32 mouse cellular contexts compared by ENCODE assay signal in genomic region chr5:43799530-43799929, GRCm38 (mm10). TPM values are rescaled to one million over a fixed set of nuclear protein-coding genes. Genes with fewer than 3 reads are reported as not detected.
DNase-seq lines count a peak whose midpoint lies in the region; ATAC-seq and TF ChIP-seq lines count a peak whose summit lies in the region.
"Had no signal": no experiment of that assay in that cellular context is flagged by ENCODE, and none has a peak within 500 bp of the region (broad histone marks: within the 10 kb centered on the region; RNA-seq: fewer than 3 reads in every experiment).

No protein-coding gene starts in this region.

- H3K4me2 ChIP-seq in intestine, postnatal 0 days (replicated peaks; ENCODE audit: low read depth) = no peak overlapping the region
- H3K4me2 ChIP-seq in intestine, embryonic 16.5 days (ENCODE audit: low read depth, low read length) = no peak overlapping the region
- H3K4me2 ChIP-seq in forebrain, embryonic 15.5 days (replicated peaks) = no peak overlapping the region
- H3K4me2 ChIP-seq: embryonic facial prominence, embryonic 12.5 days; heart, embryonic 15.5 days; limb, embryonic 15.5 days; lung, embryonic 15.5 days had no signal

- DNase-seq in 3T3-L1 (ENCODE audit: low read depth, low spot score) = peak; percentile 71
- DNase-seq in adipocyte (ENCODE audit: low spot score) = peak; percentile 39
- DNase-seq in embryo, embryonic 10 days (ENCODE audit: low spot score) = no peak
- DNase-seq in gastrocnemius, postnatal 25 days = no peak
- DNase-seq: adrenal gland, postnatal 10 days; cerebellum, adult 8-10 months; cerebellum, postnatal 25 days; embryo, embryonic 11 days; gastrocnemius, adult 2 months; kidney, adult 11 months; kidney, postnatal 14 days; layer of hippocampus, adult 9-11 months; midbrain, embryonic 14.5 days; right cerebral cortex, postnatal 4 days; thymus, adult 2 months; thymus, postnatal 4 days had no signal

- no peak overlapping the region for H3K4me3 ChIP-seq in intestine, postnatal 0 days (ENCODE audit: low read depth, low read length)
- no peak overlapping the region for H3K4me3 ChIP-seq in intestine, embryonic 16.5 days (ENCODE audit: low read length)
- H3K4me3 ChIP-seq in forebrain, embryonic 15.5 days = no peak overlapping the region
- H3K4me3 ChIP-seq: embryonic facial prominence, embryonic 12.5 days; forebrain, embryonic 10.5 days; gastrocnemius, adult 2 months; heart, embryonic 15.5 days; limb, embryonic 10.5 days; limb, embryonic 15.5 days; lung, embryonic 15.5 days; megakaryocyte, embryonic 14.5 days had no signal

- no peaks in the 10 kb centered on the region for H3K27me3 ChIP-seq in intestine, postnatal 0 days (replicated peaks; ENCODE audit: control insufficient read depth, insufficient read depth, low read length)
- H3K27me3 ChIP-seq in intestine, embryonic 16.5 days (replicated peaks; ENCODE audit: control insufficient read depth, insufficient read depth, low read length) = no peaks in the 10 kb centered on the region
- no peaks in the 10 kb centered on the region for H3K27me3 ChIP-seq in forebrain, embryonic 15.5 days
- H3K27me3 ChIP-seq: embryonic facial prominence, embryonic 12.5 days; heart, embryonic 15.5 days; limb, embryonic 15.5 days; lung, embryonic 15.5 days; megakaryocyte, embryonic 14.5 days had no signal

- no peaks in the 10 kb centered on the region for H3K4me1 ChIP-seq in intestine, postnatal 0 days (replicated peaks; ENCODE audit: control insufficient read depth, insufficient read depth, low read length)
- no peaks in the 10 kb centered on the region for H3K4me1 ChIP-seq in intestine, embryonic 16.5 days (ENCODE audit: control insufficient read depth, insufficient read depth, low read length)
- H3K4me1 ChIP-seq in forebrain, embryonic 15.5 days = no peaks in the 10 kb centered on the region
- H3K4me1 ChIP-seq: embryonic facial prominence, embryonic 12.5 days; forebrain, embryonic 10.5 days; heart, embryonic 15.5 days; limb, embryonic 10.5 days; limb, embryonic 15.5 days had no signal

- no peak for TF ChIP-seq CTCF in intestine, postnatal 0 days (IDR thresholded peaks at IDR 0.05; ENCODE audit: low read depth)

- no peak overlapping the region for H3K9ac ChIP-seq in intestine, postnatal 0 days (ENCODE audit: low read depth, low read length)
- H3K9ac ChIP-seq in intestine, embryonic 16.5 days (ENCODE audit: low read depth, low read length) = no peak overlapping the region
- no peak overlapping the region for H3K9ac ChIP-seq in forebrain, embryonic 15.5 days (replicated peaks)
- H3K9ac ChIP-seq: embryonic facial prominence, embryonic 12.5 days; heart, embryonic 15.5 days; limb, embryonic 15.5 days; liver, embryonic 14.5 days; lung, embryonic 15.5 days had no signal

- H3K27ac ChIP-seq in intestine, postnatal 0 days (ENCODE audit: low read depth, low read length) = no peak overlapping the region
- no peak overlapping the region for H3K27ac ChIP-seq in intestine, embryonic 16.5 days (ENCODE audit: low read length)
- H3K27ac ChIP-seq in forebrain, embryonic 15.5 days (replicated peaks) = no peak overlapping the region
- H3K27ac ChIP-seq: embryonic facial prominence, embryonic 12.5 days; forebrain, embryonic 10.5 days; gastrocnemius, adult 2 months; heart, embryonic 15.5 days; limb, embryonic 10.5 days; limb, embryonic 15.5 days; liver, embryonic 14.5 days; lung, embryonic 15.5 days had no signal

- 57% methylated on average over 5 of the region's 5 CpGs for WGBS in intestine, postnatal 0 days
- WGBS in intestine, embryonic 16.5 days = 80% methylated on average over 5 of the region's 5 CpGs
- WGBS in forebrain, embryonic 15.5 days = 92% methylated on average over 5 of the region's 5 CpGs

- H3K9me3 ChIP-seq in intestine, postnatal 0 days (ENCODE audit: control insufficient read depth) = no peaks in the 10 kb centered on the region
- no peaks in the 10 kb centered on the region for H3K9me3 ChIP-seq in intestine, embryonic 16.5 days (ENCODE audit: control insufficient read depth, low read length)
- H3K9me3 ChIP-seq in forebrain, embryonic 15.5 days = no peaks in the 10 kb centered on the region
- H3K9me3 ChIP-seq: embryonic facial prominence, embryonic 12.5 days; forebrain, embryonic 10.5 days; heart, embryonic 15.5 days; limb, embryonic 10.5 days; limb, embryonic 15.5 days; lung, embryonic 15.5 days had no signal

- ATAC-seq in intestine, postnatal 0 days = peak; percentile 54; the same call in 1 of the 2 replicates
- no peak for ATAC-seq in intestine, embryonic 16.5 days
- ATAC-seq in megakaryocyte progenitor cell, adult 5-6 weeks (replicated peaks; ENCODE audit: poor library complexity) = peak; percentile 88
- no peak for ATAC-seq in forebrain, embryonic 15.5 days (replicated peaks)
- ATAC-seq: forebrain, embryonic 16.5 days had no signal

- H3K36me3 ChIP-seq in intestine, postnatal 0 days (ENCODE audit: control insufficient read depth, insufficient read depth) = no peaks in the 10 kb centered on the region
- H3K36me3 ChIP-seq in intestine, embryonic 16.5 days (ENCODE audit: control insufficient read depth, insufficient read depth, low read length) = no peaks in the 10 kb centered on the region
- H3K36me3 ChIP-seq in forebrain, embryonic 15.5 days = no peaks in the 10 kb centered on the region
- H3K36me3 ChIP-seq: embryonic facial prominence, embryonic 12.5 days; forebrain, embryonic 10.5 days; heart, embryonic 15.5 days; limb, embryonic 10.5 days; limb, embryonic 15.5 days; lung, embryonic 15.5 days had no signal

RNA-seq across cellular contexts. Expression of gene Bst1, which starts 19.2 kb away (rescaled TPM):
- polyA plus RNA-seq in intestine, postnatal 0 days (2015; fragmentation: Nextera tagmentation; extraction: Ambion mirVana) = 142 and 144 TPM in 2 replicates
- polyA plus RNA-seq in intestine, embryonic 16.5 days (2015; fragmentation: Nextera tagmentation; extraction: Ambion mirVana) = 1.1 and 2.9 TPM in 2 replicates
- total RNA-seq in megakaryocyte progenitor cell, adult 5-6 weeks (2015) = 0.37 and 1.1 TPM in 2 replicates
- total RNA-seq in megakaryocyte progenitor cell, adult 5-6 weeks (2017) = 1.9 and 2.8 TPM in 2 replicates
- not detected in 2 replicates for polyA plus RNA-seq in forebrain, embryonic 15.5 days (2015; fragmentation: Nextera tagmentation; extraction: Ambion mirVana)
- total RNA-seq in gastrocnemius, postnatal 25 days (2021) = under 1 TPM in 1 of 2 experiments, not detected in 1; 0.21 TPM
- total RNA-seq: left cerebral cortex, postnatal 10 days had no signal
- polyA plus RNA-seq: forebrain, embryonic 16.5 days; hindbrain, embryonic 11.5 days; midbrain, embryonic 14.5 days; neural tube, embryonic 11.5 days had no signal

RNA-seq across cellular contexts. Expression of gene Fbxl5, which starts 21.9 kb away (rescaled TPM):
- 93.6 and 108 TPM in 2 replicates for polyA plus RNA-seq in intestine, postnatal 0 days (2015; fragmentation: Nextera tagmentation; extraction: Ambion mirVana)
- polyA plus RNA-seq in intestine, embryonic 16.5 days (2015; fragmentation: Nextera tagmentation; extraction: Ambion mirVana) = 57.1 and 59.9 TPM in 2 replicates
- 34.7 and 37.2 TPM in 2 replicates for total RNA-seq in megakaryocyte progenitor cell, adult 5-6 weeks (2015)
- 35.6 and 47.4 TPM in 2 replicates for total RNA-seq in megakaryocyte progenitor cell, adult 5-6 weeks (2017)
- 71.9 and 75.7 TPM in 2 replicates for polyA plus RNA-seq in forebrain, embryonic 15.5 days (2015; fragmentation: Nextera tagmentation; extraction: Ambion mirVana)
- 10 to 100 TPM; 26.6 to 27.4 TPM for total RNA-seq in gastrocnemius, postnatal 25 days (2021)

Comparison
In these comparisons a context has a peak if more than half of its experiments do, and no peak if none do; other contexts are left out.
1. ATAC-seq: peak in intestine, postnatal 0 days (single experiment) and megakaryocyte progenitor cell, adult 5-6 weeks (single experiment); none in intestine, embryonic 16.5 days (single experiment) and forebrain, embryonic 15.5 days (single experiment).
2. RNA of gene Bst1, which starts 19.2 kb away (polyA plus RNA-seq): 142 to 144 TPM in intestine, postnatal 0 days; 1.1 to 2.9 TPM in intestine, embryonic 16.5 days and not detected in forebrain, embryonic 15.5 days; every median in the first group is over 10 times any median in the second.
3. DNase-seq: peak in 3T3-L1 (single experiment) and adipocyte (single experiment); none in embryo, embryonic 10 days (single experiment) and gastrocnemius, postnatal 25 days (single experiment).